Comparison of ENCODE assay signal across 28 mouse cellular contexts in the genomic region with DNA sequence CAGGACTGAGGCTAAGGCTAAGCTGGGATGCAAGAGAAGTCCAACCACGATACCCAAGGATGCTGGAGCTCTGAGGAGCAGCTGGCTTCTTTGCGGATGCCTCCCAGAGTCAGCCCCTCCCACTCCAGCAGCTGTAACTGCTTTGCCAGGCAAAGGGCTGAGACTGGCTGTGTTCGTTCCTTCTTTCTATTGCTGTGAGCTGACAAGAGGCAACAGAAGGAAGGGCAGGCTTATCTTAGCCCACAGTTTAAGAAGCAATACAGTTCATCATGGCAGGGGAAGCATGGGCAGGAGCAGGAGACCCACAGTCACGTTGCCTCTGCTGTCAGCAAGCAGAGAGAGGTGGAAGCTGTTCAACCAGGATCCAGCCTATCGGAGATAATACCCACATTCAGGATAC. TPM values are rescaled to one million over a fixed set of nuclear protein-coding genes. Genes with fewer than 3 reads are reported as not detected.
DNase-seq lines count a peak whose midpoint lies in the region; ATAC-seq and TF ChIP-seq lines count a peak whose summit lies in the region.
"Had no signal": no experiment of that assay in that cellular context is flagged by ENCODE, and none has a peak within 500 bp of the region (broad histone marks: within the 10 kb centered on the region; RNA-seq: fewer than 3 reads in every experiment).

No protein-coding gene starts in this region.

- H3K36me3 ChIP-seq in embryonic facial prominence, embryonic 14.5 days (ENCODE audit: control insufficient read depth, insufficient read depth, low read length), result no peaks in the 10 kb centered on the region
- no peaks in the 10 kb centered on the region for H3K36me3 ChIP-seq in embryonic facial prominence, embryonic 10.5 days (replicated peaks)
- H3K36me3 ChIP-seq in MEL (ENCODE audit: control insufficient read depth in 1 of 2, insufficient read depth in 2 of 2, low read length in 2 of 2), result no peaks in the 10 kb centered on the region
- H3K36me3 ChIP-seq in liver, postnatal 0 days (replicated peaks; ENCODE audit: insufficient read depth, low read length), result peaks cover 12% of the 10 kb centered on the region; the same call in 1 of the 2 replicates
- H3K36me3 ChIP-seq: embryonic facial prominence, embryonic 15.5 days; forebrain, embryonic 15.5 days; heart, embryonic 10.5 days; heart, embryonic 13.5 days had no signal

- no peaks in the 10 kb centered on the region for H3K9me3 ChIP-seq in embryonic facial prominence, embryonic 14.5 days (ENCODE audit: control insufficient read depth, low read length)
- H3K9me3 ChIP-seq in embryonic facial prominence, embryonic 10.5 days, result peaks cover 3% of the 10 kb centered on the region; the same call in 1 of the 2 replicates
- H3K9me3 ChIP-seq in MEL (replicated peaks; ENCODE audit: insufficient read depth, low read length), result no peaks in the 10 kb centered on the region
- H3K9me3 ChIP-seq in liver, postnatal 0 days (ENCODE audit: low read length), result no peaks in the 10 kb centered on the region
- H3K9me3 ChIP-seq: embryonic facial prominence, embryonic 15.5 days; forebrain, embryonic 15.5 days; heart, embryonic 13.5 days had no signal

- peak; percentile 11 for DNase-seq in embryonic facial prominence, embryonic 14.5 days (ENCODE audit: low spot score)
- no peak for DNase-seq in embryonic facial prominence, embryonic 10.5 days (ENCODE audit: low spot score)
- DNase-seq in MEL (ENCODE audit: low read depth, low spot score), result peak; percentile 68
- peak; percentile 45 for DNase-seq in brain, embryonic 14.5 days (ENCODE audit: low read depth)
- no peak for DNase-seq in liver, postnatal 0 days
- DNase-seq: adrenal gland, adult 2 months; adrenal gland, postnatal 14 days; cerebellum, adult 18-20 months; cerebellum, adult 9-11 months; cerebellum, postnatal 25 days; embryo, embryonic 11 days; gastrocnemius, postnatal 10 days; gastrocnemius, postnatal 36 days; heart, adult 2 months; heart, postnatal 14 days; heart, postnatal 4 days had no signal

- H3K27ac ChIP-seq in embryonic facial prominence, embryonic 14.5 days (replicated peaks; ENCODE audit: low read depth, low read length), result no peak overlapping the region
- no peak overlapping the region for H3K27ac ChIP-seq in embryonic facial prominence, embryonic 10.5 days (replicated peaks)
- no peak overlapping the region for H3K27ac ChIP-seq in MEL (ENCODE audit: control insufficient read depth, low read depth, low read length)
- H3K27ac ChIP-seq in liver, postnatal 0 days (ENCODE audit: low read depth), result no peak overlapping the region
- H3K27ac ChIP-seq: embryonic facial prominence, embryonic 15.5 days; forebrain, embryonic 15.5 days; heart, adult 2 months; heart, embryonic 10.5 days; heart, embryonic 13.5 days; hindbrain, embryonic 14.5 days; hindbrain, postnatal 0 days had no signal

- no peak for TF ChIP-seq CTCF in MEL (IDR thresholded peaks at IDR 0.05 in 2 of 3, conservative IDR thresholded peaks at IDR 0.05 in 1 of 3; ENCODE audit: control insufficient read depth in 1 of 3, insufficient read depth in 1 of 3, low read depth in 2 of 3, low read length in 3 of 3, poor library complexity in 1 of 3, severe bottlenecking in 1 of 3)
- no peak for TF ChIP-seq CTCF in brain, embryonic 14.5 days (IDR thresholded peaks at IDR 0.05; ENCODE audit: borderline replicate concordance, extremely low read depth, insufficient read depth, insufficient read length)
- no peak for TF ChIP-seq CTCF in liver, postnatal 0 days (IDR thresholded peaks at IDR 0.05; ENCODE audit: low read depth)

- H3K79me2 ChIP-seq in MEL (ENCODE audit: control insufficient read depth, insufficient read depth, low read length, poor library complexity), result no peaks in the 10 kb centered on the region

- no peak overlapping the region for H3K9ac ChIP-seq in embryonic facial prominence, embryonic 14.5 days (ENCODE audit: low read depth, low read length)
- H3K9ac ChIP-seq in MEL (ENCODE audit: control insufficient read depth, low read depth, low read length, poor library complexity, severe bottlenecking), result no peak overlapping the region
- H3K9ac ChIP-seq in liver, postnatal 0 days (replicated peaks), result no peak overlapping the region
- H3K9ac ChIP-seq: embryonic facial prominence, embryonic 15.5 days; forebrain, embryonic 15.5 days; heart, embryonic 13.5 days; hindbrain, embryonic 14.5 days had no signal

- TF ChIP-seq EP300 in MEL (IDR thresholded peaks at IDR 0.05; ENCODE audit: low read depth in 1 of 2, low read length in 2 of 2), result no peak
- TF ChIP-seq EP300 in liver, postnatal 0 days (IDR thresholded peaks at IDR 0.05; ENCODE audit: low read depth), result no peak

- ATAC-seq in embryonic facial prominence, embryonic 14.5 days (ENCODE audit: low read depth), result no peak
- ATAC-seq in megakaryocyte-erythroid progenitor cell, adult 5-6 weeks (replicated peaks; ENCODE audit: low FRiP score, low TSS enrichment, poor library complexity, severe bottlenecking), result peak; percentile 37; the same call in 1 of the 2 replicates
- no peak for ATAC-seq in liver, postnatal 0 days
- no peak for ATAC-seq in inflammation-experienced regulatory T-cells, adult 6 months
- ATAC-seq: forebrain, embryonic 15.5 days; hindbrain, postnatal 0 days had no signal

- 51% methylated on average over 5 of the region's 5 CpGs for WGBS in embryonic facial prominence, embryonic 14.5 days
- 65% methylated on average over 5 of the region's 5 CpGs for WGBS in embryonic facial prominence, embryonic 10.5 days
- WGBS in liver, postnatal 0 days (ENCODE audit: insufficient replicate concordance), result 39% methylated on average over 5 of the region's 5 CpGs

- no peak for TF ChIP-seq RAD21 in MEL (IDR thresholded peaks at IDR 0.05; ENCODE audit: low read depth, low read length)

- TF ChIP-seq POLR2A in MEL (IDR thresholded peaks at IDR 0.05; ENCODE audit: control insufficient read depth in 1 of 2, insufficient read depth in 1 of 2, low read depth in 1 of 2, low read length in 2 of 2, poor library complexity in 1 of 2), result no peak
- TF ChIP-seq POLR2A in brain, embryonic 14.5 days (IDR thresholded peaks at IDR 0.05; ENCODE audit: borderline replicate concordance, extremely low read depth, insufficient read depth, insufficient read length, poor library complexity, severe bottlenecking), result no peak

- no peaks in the 10 kb centered on the region for H3K4me1 ChIP-seq in embryonic facial prominence, embryonic 14.5 days (ENCODE audit: control insufficient read depth, insufficient read depth, low read length)
- H3K4me1 ChIP-seq in embryonic facial prominence, embryonic 10.5 days, result peaks cover 3% of the 10 kb centered on the region
- peaks cover 0 to 6% of the 10 kb centered on the region in 2 experiments; a peak in 2 of 4 replicates for H3K4me1 ChIP-seq in MEL (ENCODE audit: control insufficient read depth in 1 of 2, insufficient read depth in 2 of 2, low read length in 2 of 2)
- no peaks in the 10 kb centered on the region for H3K4me1 ChIP-seq in liver, postnatal 0 days (ENCODE audit: insufficient read depth)
- H3K4me1 ChIP-seq: embryonic facial prominence, embryonic 15.5 days; forebrain, embryonic 15.5 days had no signal

- no peak overlapping the region for H3K4me2 ChIP-seq in embryonic facial prominence, embryonic 14.5 days (ENCODE audit: low read depth, low read length)
- no peak overlapping the region for H3K4me2 ChIP-seq in liver, postnatal 0 days (ENCODE audit: low read depth, low read length)
- H3K4me2 ChIP-seq: embryonic facial prominence, embryonic 15.5 days; forebrain, embryonic 15.5 days; heart, embryonic 13.5 days; hindbrain, embryonic 14.5 days had no signal

- H3K27me3 ChIP-seq in embryonic facial prominence, embryonic 14.5 days (replicated peaks; ENCODE audit: control insufficient read depth, insufficient read depth, low read length), result no peaks in the 10 kb centered on the region
- H3K27me3 ChIP-seq in embryonic facial prominence, embryonic 10.5 days (replicated peaks; ENCODE audit: low read depth, poor library complexity, severe bottlenecking), result peaks cover 2% of the 10 kb centered on the region; the same call in 1 of the 2 replicates
- no peaks in the 10 kb centered on the region for H3K27me3 ChIP-seq in MEL (ENCODE audit: control insufficient read depth in 1 of 2, insufficient read depth in 2 of 2, low read length in 2 of 2)
- no peaks in the 10 kb centered on the region for H3K27me3 ChIP-seq in liver, postnatal 0 days (ENCODE audit: insufficient read depth, low read length)

- no peak overlapping the region for H3K4me3 ChIP-seq in embryonic facial prominence, embryonic 14.5 days (ENCODE audit: low read depth, low read length)
- H3K4me3 ChIP-seq in embryonic facial prominence, embryonic 10.5 days, result no peak overlapping the region
- no peak overlapping the region for H3K4me3 ChIP-seq in MEL (ENCODE audit: control insufficient read depth in 1 of 2, insufficient read depth in 1 of 2, low read depth in 2 of 2, low read length in 2 of 2)
- H3K4me3 ChIP-seq in liver, postnatal 0 days (ENCODE audit: low read depth, low read length), result no peak overlapping the region
- H3K4me3 ChIP-seq: embryonic facial prominence, embryonic 15.5 days; forebrain, embryonic 15.5 days; heart, adult 2 months; heart, embryonic 10.5 days; heart, embryonic 13.5 days had no signal

RNA-seq across cellular contexts. Expression of a gene that starts 12.7 kb away (rescaled TPM):
- 0.20 and 0.47 TPM in 2 replicates for polyA plus RNA-seq in embryonic facial prominence, embryonic 14.5 days (2014; fragmentation: Nextera tagmentation; extraction: Ambion mirVana)
- 0.09 and 0.21 TPM in 2 replicates for polyA plus RNA-seq in embryonic facial prominence, embryonic 10.5 days (2016; fragmentation: Nextera tagmentation; extraction: Ambion mirVana)
- not detected in 2 replicates for total RNA-seq in MEL (2012; rRNA removed)
- polyA plus RNA-seq in MEL (2012; ENCODE audit: insufficient read depth in 1 of 2, insufficient read length in 2 of 2, low read depth in 1 of 2, low replicate concordance in 2 of 2, missing spikeins in 1 of 2), result not detected
- polyA plus RNA-seq in brain, embryonic 14.5 days (2012; rRNA removed), result 2.6 and 4.1 TPM in 2 replicates
- total RNA-seq in megakaryocyte-erythroid progenitor cell, adult 5-6 weeks (2014; fragmentation: Nextera tagmentation), result not detected in 2 replicates
- total RNA-seq in megakaryocyte-erythroid progenitor cell, adult 5-6 weeks (2017), result not detected in 2 replicates
- polyA plus RNA-seq in liver, postnatal 0 days (2015; fragmentation: Nextera tagmentation; extraction: Ambion mirVana), result 16.9 and 18.9 TPM in 2 replicates
- under 1 TPM in 2 of 3 experiments, not detected in 1; 0.11 to 0.38 TPM for polyA plus RNA-seq in inflammation-experienced regulatory T-cells, adult 6 months (2017; shearing (Covaris generic))
- total RNA-seq: gastrocnemius, adult 18-20 months; gastrocnemius, postnatal 36 days; heart, adult 2 months; heart, postnatal 14 days had no signal

RNA-seq across cellular contexts. Expression of a gene that starts 28.9 kb away (rescaled TPM):
- 0.29 and 0.79 TPM in 2 replicates for polyA plus RNA-seq in embryonic facial prominence, embryonic 14.5 days (2014; fragmentation: Nextera tagmentation; extraction: Ambion mirVana)
- polyA plus RNA-seq in embryonic facial prominence, embryonic 10.5 days (2016; fragmentation: Nextera tagmentation; extraction: Ambion mirVana), result 0.05 and 0.08 TPM in 2 replicates
- 0.07 and 0.08 TPM in 2 replicates for total RNA-seq in MEL (2012; rRNA removed)
- under 1 TPM in 1 of 2 experiments, not detected in 1; 0.31 TPM for polyA plus RNA-seq in MEL (2012; ENCODE audit: insufficient read depth in 1 of 2, insufficient read length in 2 of 2, low read depth in 1 of 2, low replicate concordance in 2 of 2, missing spikeins in 1 of 2)
- 0.21 and 0.41 TPM in 2 replicates for polyA plus RNA-seq in brain, embryonic 14.5 days (2012; rRNA removed)
- 0.96 TPM in 1 of 2 replicates, not detected in the other for total RNA-seq in megakaryocyte-erythroid progenitor cell, adult 5-6 weeks (2014; fragmentation: Nextera tagmentation)
- not detected in 2 replicates for total RNA-seq in megakaryocyte-erythroid progenitor cell, adult 5-6 weeks (2017)
- 0.16 and 0.18 TPM in 2 replicates for polyA plus RNA-seq in liver, postnatal 0 days (2015; fragmentation: Nextera tagmentation; extraction: Ambion mirVana)
- polyA plus RNA-seq in inflammation-experienced regulatory T-cells, adult 6 months (2017; shearing (Covaris generic)), result under 1 TPM in 2 of 3 experiments, not detected in 1; 0.15 to 0.20 TPM
- total RNA-seq: ES-E14; gastrocnemius, adult 18-20 months; gastrocnemius, postnatal 10 days; gastrocnemius, postnatal 36 days; heart, adult 2 months had no signal
- polyA plus RNA-seq: adrenal gland, adult 2 months; embryonic facial prominence, embryonic 11.5 days had no signal

RNA-seq across cellular contexts. Expression of a gene that starts 34.4 kb away (rescaled TPM):
- 0.71 and 0.92 TPM in 2 replicates for polyA plus RNA-seq in embryonic facial prominence, embryonic 14.5 days (2014; fragmentation: Nextera tagmentation; extraction: Ambion mirVana)
- 3.9 and 5.4 TPM in 2 replicates for polyA plus RNA-seq in embryonic facial prominence, embryonic 10.5 days (2016; fragmentation: Nextera tagmentation; extraction: Ambion mirVana)
- not detected in 2 replicates for total RNA-seq in MEL (2012; rRNA removed)
- not detected for polyA plus RNA-seq in MEL (2012; ENCODE audit: insufficient read depth in 1 of 2, insufficient read length in 2 of 2, low read depth in 1 of 2, low replicate concordance in 2 of 2, missing spikeins in 1 of 2)
- polyA plus RNA-seq in brain, embryonic 14.5 days (2012; rRNA removed), result 266 and 421 TPM in 2 replicates
- total RNA-seq in megakaryocyte-erythroid progenitor cell, adult 5-6 weeks (2014; fragmentation: Nextera tagmentation), result not detected in 2 replicates
- not detected in 2 replicates for total RNA-seq in megakaryocyte-erythroid progenitor cell, adult 5-6 weeks (2017)
- not detected in 2 replicates for polyA plus RNA-seq in liver, postnatal 0 days (2015; fragmentation: Nextera tagmentation; extraction: Ambion mirVana)
- polyA plus RNA-seq in inflammation-experienced regulatory T-cells, adult 6 months (2017; shearing (Covaris generic)), result not detected
- total RNA-seq: adrenal gland, adult 2 months; adrenal gland, postnatal 14 days; gastrocnemius, adult 18-20 months; gastrocnemius, postnatal 36 days; granulocyte monocyte progenitor cell, adult 5-6 weeks had no signal
- polyA plus RNA-seq: adrenal gland, adult 2 months had no signal

Comparison
In these comparisons a context has a peak if more than half of its experiments do, and no peak if none do; other contexts are left out.
1. DNase-seq: peak in embryonic facial prominence, embryonic 14.5 days (single experiment), MEL (single experiment) and brain, embryonic 14.5 days (single experiment); none in embryonic facial prominence, embryonic 10.5 days (single experiment) and liver, postnatal 0 days (single experiment).
2. RNA of a gene that starts 34.4 kb away (polyA plus RNA-seq): 266 to 421 TPM in brain, embryonic 14.5 days; 3.9 to 5.4 TPM in embryonic facial prominence, embryonic 10.5 days, 0.71 to 0.92 TPM in embryonic facial prominence, embryonic 14.5 days, not detected in MEL, not detected in liver, postnatal 0 days and not detected in inflammation-experienced regulatory T-cells, adult 6 months; every median in the first group is over 10 times any median in the second.